Mouse (Mus musculus) small intestine, adult 2 months (tissue): Measurements from ENCODE around the gene Ppp1r2.

ENCODE experiments used
- CTCF ChIP-seq: fragments of 200-500 bp; IDR thresholded peaks from 2 replicates; pipeline ENCODE4 v1.5.1; 2012; ENCODE audit warnings: low read depth, mild to moderate bottlenecking, control low read depth, inconsistent platforms, low read length, moderate library complexity, mixed read lengths; ENCODE audit not compliant: insufficient replicate concordance, insufficient read length; ENCODE audit errors: extremely low read depth
- POLR2A ChIP-seq: fragments of 200-500 bp; IDR thresholded peaks from 2 replicates; pipeline ENCODE4 v1.6.1; 2012; ENCODE audit warnings: low read depth, mild to moderate bottlenecking, control low read depth, inconsistent platforms, low read length, moderate library complexity

- TF ChIP-seq CTCF (no peak), POLR2A (no peak)
Observed at GRCm38 (mm10) chr16:31287712-31288111, 12.6 kb upstream of the Ppp1r2 start.
